Mouse (Mus musculus) megakaryocyte-erythroid progenitor cell, adult 5 weeks (primary cell): ENCODE data around the gene Prrt1. TPM values are rescaled to one million over a fixed set of nuclear protein-coding genes. Genes with fewer than 3 reads are reported as not detected.

Experiments
- polyA plus RNA-seq: library from polyadenylated mRNA; stranded (reverse); fragments of >175 nt; gene quantifications from 2 replicates; pipeline ENCODE4 v1.2.3, GENCODE M21; 2012

The Prrt1 gene
- 2.5 and 3.4 TPM in 2 replicates for polyA plus RNA-seq

DNA sequence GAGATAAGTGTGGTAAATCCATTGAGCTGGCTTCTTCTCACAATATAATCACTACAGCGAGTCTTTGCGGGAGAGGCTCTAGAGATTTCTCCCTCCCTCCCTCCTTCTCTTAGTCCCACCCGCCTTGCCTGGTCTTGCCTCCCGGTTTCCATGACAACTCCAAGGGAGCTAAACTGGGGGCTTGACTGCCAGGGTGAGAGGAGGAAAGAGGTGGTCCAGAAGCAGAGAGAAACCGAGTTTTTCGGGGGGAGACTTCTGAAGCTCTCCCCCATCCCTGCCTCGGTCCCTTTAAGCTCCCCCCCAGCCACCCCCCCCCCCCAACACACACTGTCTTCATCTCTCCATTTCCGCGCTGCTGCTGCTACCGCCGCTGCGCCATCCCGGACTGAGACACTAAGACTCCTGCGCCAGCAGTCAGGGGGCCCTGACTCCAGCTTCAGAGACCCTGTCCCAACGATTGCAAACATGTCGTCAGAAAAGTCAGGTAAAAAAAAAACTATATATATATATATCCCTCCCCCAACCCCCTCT, at the start of gene Prrt1:
TSS of gene Prrt1 (plus strand) at position 313 of the 531 bp plus-strand sequence.

DNA sequence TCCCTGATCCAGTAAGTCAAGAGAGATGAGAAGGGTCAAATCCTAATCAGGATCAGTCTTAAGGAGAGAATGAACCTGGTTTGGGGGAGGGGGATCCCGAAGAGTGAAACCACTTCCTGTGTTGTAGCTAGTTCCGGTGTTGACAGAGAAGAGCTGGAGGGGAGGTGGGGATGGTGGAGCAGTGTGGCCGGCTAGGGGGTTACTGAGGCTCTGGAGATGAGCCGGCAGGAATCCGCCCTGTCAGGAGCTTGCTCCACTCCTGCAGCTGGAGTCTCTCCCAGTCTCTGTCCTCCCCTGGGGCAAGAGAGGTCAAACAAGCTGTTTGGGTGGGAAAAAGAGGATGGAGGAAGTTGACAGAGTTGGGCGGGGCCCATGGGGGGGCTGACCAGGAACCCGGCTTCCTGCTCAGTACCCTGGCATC, 39.6 kb upstream of the Prrt1 start, which contains the start of gene Gpsm3:
TSS of gene Gpsm3 (plus strand) at position 126 of the 421 bp plus-strand sequence.

DNA sequence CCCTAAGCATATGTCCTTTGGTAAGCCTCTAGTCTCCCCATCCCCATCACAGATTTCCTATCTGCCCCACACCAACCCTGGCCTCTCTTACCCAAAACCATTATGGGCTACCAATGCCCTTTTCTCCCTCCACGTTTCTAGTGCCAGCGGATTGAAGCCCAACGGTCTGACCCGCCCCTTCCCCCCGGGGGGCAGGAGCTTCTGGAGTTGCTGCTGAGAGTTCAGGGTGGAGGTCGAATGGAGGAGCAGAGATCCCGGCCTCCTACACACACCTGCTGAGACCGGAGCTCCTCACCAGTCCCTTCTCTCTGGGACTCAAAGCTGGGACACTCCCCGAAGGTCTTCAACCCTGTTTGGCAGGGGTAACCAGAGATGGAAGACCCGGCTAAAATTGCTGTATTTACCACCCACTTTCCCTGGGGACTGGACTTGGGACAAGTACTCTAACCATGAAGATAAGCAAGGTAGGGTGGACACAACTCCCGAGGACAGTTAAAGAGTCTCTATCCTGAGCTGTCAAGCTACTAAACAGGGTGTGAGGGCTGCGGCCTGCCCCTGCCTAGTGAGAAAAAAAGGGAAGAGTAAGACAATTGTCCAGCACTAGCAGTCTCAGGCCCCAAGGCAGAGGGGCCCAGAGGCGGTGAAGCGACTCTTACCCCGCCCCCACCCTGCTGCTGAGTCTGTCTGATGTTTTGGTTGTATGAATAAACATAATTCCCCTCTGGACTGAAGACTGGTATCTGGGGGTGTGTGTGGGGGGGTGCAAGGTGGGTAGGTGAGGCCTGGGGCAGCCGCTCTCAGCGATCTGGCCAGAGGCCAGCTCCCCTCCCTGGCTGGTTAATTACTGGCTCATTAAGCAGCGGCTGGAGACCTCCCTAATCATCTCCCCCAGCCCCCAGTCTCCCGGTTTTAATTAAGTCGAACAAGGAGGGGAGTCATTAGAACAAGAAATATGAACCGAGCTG, 38.0 kb upstream of the Prrt1 start, which contains the start of gene Pbx2:
TSS of gene Pbx2 (plus strand) at position 238 of the 965 bp plus-strand sequence.

DNA sequence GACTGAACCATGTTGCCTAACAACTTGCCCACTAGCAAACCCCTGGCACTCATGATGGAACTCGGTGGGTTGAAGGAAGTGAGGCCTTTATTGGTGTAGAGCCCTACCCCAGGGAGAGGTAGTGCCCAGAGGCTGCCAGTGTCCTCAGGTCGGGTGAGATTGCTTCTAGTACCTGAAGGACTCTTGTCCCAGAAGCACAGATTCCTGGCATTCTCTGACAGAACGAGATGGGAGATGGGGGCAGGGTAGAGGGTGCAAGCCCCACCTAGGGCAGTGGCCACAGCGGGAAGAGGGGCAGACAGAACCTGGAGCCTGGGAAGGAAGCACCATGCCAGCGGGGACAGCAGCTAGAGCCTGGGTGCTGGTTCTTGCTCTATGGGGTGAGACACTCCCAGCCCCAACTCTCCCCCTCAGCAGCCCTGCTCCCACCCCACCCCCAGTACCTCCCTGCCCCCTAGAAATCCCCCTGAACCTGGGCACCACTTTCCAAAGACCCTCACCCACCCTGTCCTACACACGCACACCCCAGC, 31.7 kb upstream of the Prrt1 start, which contains the start of gene Ager:
TSS of gene Ager (plus strand) at position 297 of the 530 bp plus-strand sequence.

DNA sequence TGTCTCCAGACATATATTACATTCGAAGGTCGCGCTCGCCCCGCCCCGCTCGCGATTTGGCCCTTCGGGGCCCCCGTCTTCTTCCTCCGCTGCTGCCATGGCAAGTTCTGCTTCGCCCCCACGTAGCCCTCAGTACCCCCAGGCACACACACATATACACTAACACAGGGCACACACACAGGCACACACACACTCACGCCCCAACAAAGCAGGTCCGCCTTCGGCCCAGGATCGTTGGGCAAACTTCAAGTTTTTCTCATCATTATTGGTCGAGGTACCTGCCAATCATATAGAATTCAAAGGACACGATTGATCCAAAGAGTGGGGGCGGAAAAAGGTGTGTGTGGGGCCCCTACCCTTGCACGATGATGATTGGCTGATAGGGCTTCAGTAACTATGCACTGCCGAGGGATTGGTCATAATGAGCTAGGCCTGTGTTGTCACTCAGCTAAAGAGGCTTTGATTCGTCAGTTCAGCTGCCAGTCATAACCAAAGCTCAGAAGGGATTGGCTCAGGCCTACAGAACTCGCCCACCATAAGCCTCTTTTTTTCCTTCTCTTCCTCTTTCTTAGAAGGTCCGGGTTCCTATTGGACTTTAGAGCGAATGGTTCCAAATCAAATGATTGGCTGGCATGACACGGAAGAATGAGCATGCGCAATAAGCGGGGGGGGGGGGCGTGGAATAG, 25.8 kb upstream of the Prrt1 start, which contains the start of gene Rnf5:
TSS of gene Rnf5 (minus strand) at position 316 of the 686 bp plus-strand sequence.

DNA sequence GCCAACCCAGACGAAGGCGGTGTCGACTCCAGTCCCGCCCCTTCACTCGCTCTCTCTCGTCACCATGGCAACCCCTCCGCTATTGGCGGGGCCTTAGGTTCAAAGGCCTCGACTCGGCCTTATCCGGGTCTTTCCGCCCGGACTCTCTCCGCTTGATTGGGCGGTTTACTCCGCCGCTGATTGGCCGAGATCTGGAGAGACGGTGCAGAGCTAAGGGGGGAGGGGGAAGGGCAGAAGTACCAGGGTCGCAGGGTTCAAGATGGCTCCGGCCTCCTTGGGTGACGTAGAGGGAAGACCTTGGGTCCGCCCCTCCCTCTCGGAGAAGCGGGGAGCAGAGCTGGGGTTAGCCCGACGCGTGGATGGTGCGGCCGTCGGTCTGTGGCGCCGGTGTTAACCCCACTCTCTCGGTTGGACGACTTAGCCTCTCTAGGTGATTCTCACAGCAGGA, 25.2 kb upstream of the Prrt1 start, which contains the start of gene Agpat1:
TSS of gene Agpat1 (plus strand) at position 202 of the 448 bp plus-strand sequence.

DNA sequence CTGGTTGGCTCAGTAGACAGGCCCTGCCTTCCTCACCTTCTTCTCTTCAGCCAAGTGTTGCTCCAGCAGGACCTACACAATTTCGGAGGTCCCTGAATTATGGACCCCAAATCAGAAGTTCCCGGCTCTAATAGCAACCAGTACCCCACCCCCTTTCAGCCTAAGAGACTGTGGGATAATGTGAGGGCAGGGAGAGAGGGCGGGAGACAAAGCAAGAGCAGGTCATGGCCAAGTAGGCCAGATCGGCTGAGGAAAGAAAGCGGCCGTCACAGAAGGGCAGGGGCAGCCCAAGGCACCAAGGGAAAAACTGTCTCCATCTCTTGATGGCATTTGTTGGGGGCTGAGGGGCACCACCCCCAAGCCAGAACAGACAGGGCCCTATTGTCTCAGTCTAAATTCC, 13.5 kb upstream of the Prrt1 start, which contains the start of gene Egfl8:
TSS of gene Egfl8 (minus strand) at position 101 of the 400 bp plus-strand sequence.

DNA sequence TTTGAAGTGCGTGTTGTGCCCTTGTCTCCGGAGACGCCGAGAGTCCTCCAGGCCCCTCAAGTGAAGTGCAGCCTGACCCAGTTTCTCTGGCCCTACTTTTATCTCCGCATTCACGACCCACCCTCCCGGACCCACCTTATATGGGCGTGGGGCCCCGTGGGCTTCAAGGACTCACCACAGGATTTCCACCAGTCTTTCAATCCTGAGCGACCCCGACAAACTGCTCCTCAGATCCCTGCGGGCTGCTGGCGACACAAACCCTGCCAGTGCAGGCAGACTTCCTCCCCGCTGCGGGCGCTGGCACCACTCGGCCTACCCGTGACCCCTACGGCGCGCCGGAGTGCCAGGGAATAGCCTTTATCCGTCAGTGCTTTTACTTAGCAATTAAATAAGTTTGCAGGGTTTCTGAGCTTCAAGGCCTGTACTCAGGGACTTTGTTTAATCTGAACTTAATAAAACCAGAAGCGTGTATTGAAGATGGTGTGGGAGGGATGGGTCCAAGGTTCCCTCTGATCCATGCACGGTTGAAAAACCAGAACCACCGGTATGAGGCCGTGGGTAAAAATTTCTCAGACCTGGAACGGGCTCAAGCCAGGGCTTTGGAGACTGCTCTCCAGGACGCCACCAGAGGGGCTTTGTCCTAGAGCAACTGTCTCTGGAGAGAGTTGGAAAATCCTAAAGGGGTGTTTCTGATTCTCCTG, 1.2 kb upstream of the Prrt1 start, which contains the start of gene Ppt2:
TSS of gene Ppt2 (minus strand) at position 568 of the 701 bp plus-strand sequence.

DNA sequence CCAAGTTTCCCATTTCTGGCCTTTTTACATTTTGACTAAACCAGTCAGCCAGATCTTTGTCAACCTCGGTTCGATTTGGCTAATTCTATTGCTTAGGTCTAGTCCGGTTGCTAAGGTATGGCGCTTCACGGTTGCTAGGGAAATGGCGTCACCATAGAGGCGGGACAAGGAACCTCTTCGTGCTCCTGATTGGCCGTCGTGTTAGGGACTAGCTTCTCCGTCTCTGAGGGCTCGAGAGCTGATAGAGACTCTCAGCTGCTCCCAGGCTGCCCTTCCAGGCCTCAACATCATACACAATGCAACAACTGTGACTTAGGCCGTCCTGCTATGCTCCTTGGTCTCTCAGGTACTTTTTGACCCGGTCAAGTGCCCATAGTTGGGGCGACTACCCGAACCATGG, 15.3 kb downstream of the Prrt1 start, which contains the start of gene Fkbpl:
TSS of gene Fkbpl (plus strand) at position 157 of the 400 bp plus-strand sequence.

DNA sequence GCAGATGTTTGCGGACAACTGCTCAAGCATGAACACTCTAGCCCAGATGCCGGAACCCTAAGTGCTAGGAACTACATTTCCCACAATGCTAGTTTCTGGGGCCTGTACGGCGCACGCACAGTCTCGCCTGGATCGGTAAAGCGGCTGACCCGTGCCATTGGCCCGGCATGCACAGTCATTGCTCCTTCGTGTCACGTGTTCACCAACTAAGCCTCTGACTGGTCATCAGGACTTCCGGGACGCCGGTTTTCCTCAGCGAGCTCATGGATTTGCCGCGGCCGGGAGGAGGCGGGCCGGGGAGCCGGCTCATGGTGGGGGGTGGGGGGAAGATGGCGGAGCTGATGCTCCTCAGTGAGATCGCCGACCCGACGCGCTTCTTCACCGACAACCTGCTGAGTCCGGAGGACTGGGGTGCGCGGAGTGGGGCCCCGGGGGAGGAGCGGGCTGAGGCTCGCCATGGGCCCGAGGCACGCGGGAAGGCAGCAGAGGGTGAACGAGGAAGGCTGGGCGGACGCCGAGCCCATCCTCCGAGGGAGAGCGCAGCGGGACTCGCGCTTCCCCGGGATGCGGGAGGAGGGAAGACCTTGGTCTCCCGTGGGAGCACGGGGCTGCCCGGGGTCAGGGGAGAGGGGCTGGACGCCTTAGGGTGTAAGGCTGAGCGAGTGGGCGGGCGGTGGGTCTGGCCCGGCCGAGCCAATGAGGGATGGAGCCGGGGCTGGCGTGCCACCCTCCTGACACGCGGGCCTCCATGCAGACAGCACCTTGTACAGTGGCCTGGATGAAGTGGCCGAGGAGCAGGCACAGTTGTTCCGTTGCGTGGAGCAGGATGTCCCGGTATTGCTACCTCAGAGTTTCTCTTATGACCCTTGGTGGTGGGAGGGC, 17.8 kb downstream of the Prrt1 start, which contains the start of gene Atf6b:
TSS of gene Atf6b (plus strand) at position 241 of the 882 bp plus-strand sequence.

DNA sequence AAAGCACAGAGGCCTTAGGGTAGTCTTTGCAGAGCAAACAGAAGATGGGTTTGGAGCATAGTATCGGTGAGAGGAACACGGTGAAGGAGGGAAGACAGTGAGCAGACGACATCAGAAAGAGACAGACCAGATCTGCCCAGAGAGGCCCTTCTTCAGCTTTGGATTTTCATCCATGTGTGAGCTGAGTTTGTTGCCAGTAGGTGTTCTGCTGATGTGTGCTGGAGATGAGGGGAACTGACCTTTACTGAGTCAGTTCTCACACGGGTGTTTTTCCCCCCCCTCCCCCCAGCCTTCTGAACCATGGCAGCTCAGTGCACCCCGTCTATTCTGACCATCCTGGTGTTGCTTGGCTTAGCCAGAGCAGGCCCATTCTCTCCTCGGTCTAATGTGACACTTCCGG, 40.9 kb downstream of the Prrt1 start, which contains the start of gene Tnxb:
TSS of gene Tnxb (plus strand) at position 301 of the 400 bp plus-strand sequence.

Other genes starting within 250 kb of the Prrt1 start
- 0.09 and 0.53 TPM in 2 replicates for gene BC051142, start 230.7 kb upstream of the Prrt1 start, polyA plus RNA-seq
- gene Btnl4, start 152.2 kb upstream of the Prrt1 start, polyA plus RNA-seq = not detected in 2 replicates
- gene Btnl6, start 112.2 kb upstream of the Prrt1 start, polyA plus RNA-seq = not detected in 2 replicates
- 2.6 and 3.1 TPM in 2 replicates for gene Notch4, start 65.3 kb upstream of the Prrt1 start, polyA plus RNA-seq
- 351 and 421 TPM in 2 replicates for gene Gpsm3, start 39.7 kb upstream of the Prrt1 start, polyA plus RNA-seq
- 81.6 and 90.2 TPM in 2 replicates for gene Pbx2, start 38.3 kb upstream of the Prrt1 start, polyA plus RNA-seq
- gene Ager, start 31.7 kb upstream of the Prrt1 start, polyA plus RNA-seq = 7.3 and 10.8 TPM in 2 replicates
- gene Rnf5, start 25.8 kb upstream of the Prrt1 start, polyA plus RNA-seq = 65.9 and 70.5 TPM in 2 replicates
- gene Agpat1, start 25.3 kb upstream of the Prrt1 start, polyA plus RNA-seq = 119 and 139 TPM in 2 replicates
- 3.9 and 4.4 TPM in 2 replicates for gene Egfl8, start 13.6 kb upstream of the Prrt1 start, polyA plus RNA-seq
- gene Ppt2, start 1.0 kb upstream of the Prrt1 start, polyA plus RNA-seq = 185 and 189 TPM in 2 replicates
- gene Fkbpl, start 15.2 kb downstream of the Prrt1 start, polyA plus RNA-seq = 8.3 and 8.4 TPM in 2 replicates
- 184 and 230 TPM in 2 replicates for gene Atf6b, start 17.6 kb downstream of the Prrt1 start, polyA plus RNA-seq
- 0.02 TPM in 2 replicates for gene Tnxb, start 41.0 kb downstream of the Prrt1 start, polyA plus RNA-seq
- gene C4b, start 114.3 kb downstream of the Prrt1 start, polyA plus RNA-seq = 0.17 and 0.61 TPM in 2 replicates
- not detected in 2 replicates for gene Cyp21a1, start 175.0 kb downstream of the Prrt1 start, polyA plus RNA-seq
- 65.1 and 75.3 TPM in 2 replicates for gene Stk19, start 207.4 kb downstream of the Prrt1 start, polyA plus RNA-seq
- 106 TPM in 2 replicates for gene Dxo, start 207.5 kb downstream of the Prrt1 start, polyA plus RNA-seq
- gene Skiv2l, start 220.7 kb downstream of the Prrt1 start, polyA plus RNA-seq = 63.8 and 69.0 TPM in 2 replicates
- gene Nelfe, start 220.9 kb downstream of the Prrt1 start, polyA plus RNA-seq = 308 and 315 TPM in 2 replicates
- gene Cfb, start 233.0 kb downstream of the Prrt1 start, polyA plus RNA-seq = 0.13 TPM in 1 of 2 replicates, not detected in the other
- gene Zbtb12, start 249.9 kb downstream of the Prrt1 start, polyA plus RNA-seq = 51.5 and 66.6 TPM in 2 replicates